ENCODE assay signal across 21 mouse cellular contexts in the genomic region with DNA sequence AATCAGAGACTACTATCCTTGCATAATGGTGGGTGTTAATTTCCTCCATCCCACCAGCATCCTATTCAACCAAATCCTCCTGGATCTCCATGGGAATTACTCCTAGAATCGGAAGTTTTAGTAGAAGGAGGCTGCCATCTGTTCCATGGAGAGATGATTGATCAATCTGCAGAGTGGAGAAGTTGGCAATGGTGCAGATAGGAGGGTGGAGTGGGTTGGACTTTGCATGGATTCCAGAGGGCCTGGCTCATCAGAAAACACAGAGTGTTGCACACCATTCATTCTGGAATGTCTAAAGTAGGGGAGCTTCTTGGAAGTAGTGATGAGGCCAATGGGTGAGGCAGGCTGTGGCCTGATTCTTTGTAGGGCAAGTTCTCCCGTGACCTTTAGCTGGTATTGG. TPM values are rescaled to one million over a fixed set of nuclear protein-coding genes. Genes with fewer than 3 reads are reported as not detected.
A peak's percentile ranks its signal among the peaks of the same experiment; 100 is the strongest.
DNase-seq lines count a peak whose midpoint lies in the region; ATAC-seq and TF ChIP-seq lines count a peak whose summit lies in the region.
"Had no signal": no experiment of that assay in that cellular context is flagged by ENCODE, and none has a peak within 500 bp of the region (broad histone marks: within the 10 kb centered on the region; RNA-seq: fewer than 3 reads in every experiment).

No protein-coding gene starts in this region.

- no peaks in the 10 kb centered on the region for H3K9me3 ChIP-seq in forebrain, embryonic 13.5 days (replicated peaks)
- H3K9me3 ChIP-seq: embryonic facial prominence, embryonic 10.5 days; heart, embryonic 12.5 days; hindbrain, embryonic 15.5 days; intestine, embryonic 15.5 days; kidney, embryonic 15.5 days had no signal

- DNase-seq in gastrocnemius, adult 2 months, result peak; percentile 40
- no peak for DNase-seq in gastrocnemius, postnatal 10 days
- DNase-seq in Muller cell, postnatal 12 days (ENCODE audit: inconsistent ontology term), result peak; percentile 51
- peak; percentile 65 to 74 for DNase-seq in layer of hippocampus, adult 2 months (ENCODE audit: low spot score in 2 of 2)
- DNase-seq in left cerebral cortex, postnatal 25 days (ENCODE audit: low spot score in 2 of 2), result peak; percentile 3 to 67
- DNase-seq in spleen, postnatal 4 days (ENCODE audit: low spot score in 2 of 2), result no peak
- DNase-seq: cerebellum, adult 8-10 months; heart, postnatal 14 days; lung, postnatal 36 days; thymus, adult 18-20 months; thymus, postnatal 4 days had no signal

- no peak for TF ChIP-seq CTCF in gastrocnemius, adult 2 months (IDR thresholded peaks at IDR 0.05)
- no peak for TF ChIP-seq CTCF in layer of hippocampus, adult 2 months (conservative IDR thresholded peaks at IDR 0.05)

- WGBS in forebrain, embryonic 13.5 days, result 74% methylated on average over 2 of the region's 2 CpGs

- H3K27ac ChIP-seq in gastrocnemius, adult 2 months, result no peak overlapping the region
- H3K27ac ChIP-seq in layer of hippocampus, adult 2 months, result no peak overlapping the region
- no peak overlapping the region for H3K27ac ChIP-seq in forebrain, embryonic 13.5 days
- H3K27ac ChIP-seq: embryonic facial prominence, embryonic 10.5 days; hindbrain, embryonic 15.5 days; intestine, embryonic 15.5 days; kidney, embryonic 15.5 days had no signal

- H3K27me3 ChIP-seq in forebrain, embryonic 13.5 days, result no peaks in the 10 kb centered on the region
- H3K27me3 ChIP-seq: CH12.LX; heart, embryonic 12.5 days; hindbrain, embryonic 15.5 days; intestine, embryonic 15.5 days; kidney, embryonic 15.5 days had no signal

- no peak for ATAC-seq in forebrain, embryonic 13.5 days
- ATAC-seq: intestine, embryonic 15.5 days; midbrain, embryonic 16.5 days had no signal

- H3K36me3 ChIP-seq in forebrain, embryonic 13.5 days (ENCODE audit: poor library complexity, severe bottlenecking), result no peaks in the 10 kb centered on the region
- H3K36me3 ChIP-seq: embryonic facial prominence, embryonic 10.5 days; heart, embryonic 12.5 days; hindbrain, embryonic 15.5 days; intestine, embryonic 15.5 days; kidney, embryonic 15.5 days had no signal

- H3K9ac ChIP-seq in forebrain, embryonic 13.5 days, result no peak overlapping the region
- H3K9ac ChIP-seq: heart, embryonic 12.5 days; hindbrain, embryonic 15.5 days; intestine, embryonic 15.5 days; kidney, embryonic 15.5 days had no signal

- intact Hi-C loops in gastrocnemius, adult 2 months (cut with DNase I), result no loop called here
- intact Hi-C loops in left cerebral cortex, postnatal 25 days (cut with DNase I), result no loop called here

- no peaks in the 10 kb centered on the region for H3K4me1 ChIP-seq in forebrain, embryonic 13.5 days
- H3K4me1 ChIP-seq: embryonic facial prominence, embryonic 10.5 days; heart, embryonic 12.5 days; hindbrain, embryonic 15.5 days; intestine, embryonic 15.5 days; kidney, embryonic 15.5 days had no signal

- no peak overlapping the region for H3K4me2 ChIP-seq in forebrain, embryonic 13.5 days
- H3K4me2 ChIP-seq: heart, embryonic 12.5 days; hindbrain, embryonic 15.5 days; intestine, embryonic 15.5 days; kidney, embryonic 15.5 days; liver, embryonic 11.5 days had no signal

- no peak overlapping the region for H3K4me3 ChIP-seq in gastrocnemius, adult 2 months
- H3K4me3 ChIP-seq in layer of hippocampus, adult 2 months, result no peak overlapping the region
- H3K4me3 ChIP-seq in forebrain, embryonic 13.5 days, result no peak overlapping the region
- H3K4me3 ChIP-seq: embryonic facial prominence, embryonic 10.5 days; heart, embryonic 12.5 days; hindbrain, embryonic 15.5 days; intestine, embryonic 15.5 days; kidney, embryonic 15.5 days had no signal

RNA-seq across cellular contexts. Expression of gene Serpine2, which starts 41.9 kb away (rescaled TPM):
- total RNA-seq in gastrocnemius, adult 2 months (2021), result 100 to 1,000 TPM in 1 of 2 experiments, 10 to 100 TPM in 1; 72.3 to 125 TPM
- 10 to 100 TPM; 47.0 to 86.2 TPM for total RNA-seq in gastrocnemius, postnatal 10 days (2021)
- 100 to 1,000 TPM; 130 to 131 TPM for total RNA-seq in layer of hippocampus, adult 2 months (2021)
- total RNA-seq in left cerebral cortex, postnatal 25 days (2021), result 100 to 1,000 TPM; 136 to 162 TPM
- polyA plus RNA-seq in forebrain, embryonic 13.5 days (2015; fragmentation: Nextera tagmentation; extraction: Ambion mirVana), result 27.3 and 35.5 TPM in 2 replicates
- total RNA-seq: MEL had no signal

Comparison
In these comparisons a context has a peak if more than half of its experiments do, and no peak if none do; other contexts are left out.
1. DNase-seq: peak in gastrocnemius, adult 2 months (single experiment), Muller cell, postnatal 12 days (single experiment), layer of hippocampus, adult 2 months (2 of 2) and left cerebral cortex, postnatal 25 days (2 of 2); none in gastrocnemius, postnatal 10 days (single experiment) and spleen, postnatal 4 days (0 of 2).